ENCODE assay signal across 9 mouse cellular contexts in genomic region chr4:133432560-133433171, GRCm38 (mm10). TPM values are rescaled to one million over a fixed set of nuclear protein-coding genes. Genes with fewer than 3 reads are reported as not detected.
DNase-seq lines count a peak whose midpoint lies in the region; ATAC-seq and TF ChIP-seq lines count a peak whose summit lies in the region.
"Had no signal": no experiment of that assay in that cellular context is flagged by ENCODE, and none has a peak within 500 bp of the region (broad histone marks: within the 10 kb centered on the region; RNA-seq: fewer than 3 reads in every experiment).

No protein-coding gene starts in this region.

- WGBS in heart, embryonic 14.5 days, result 11% methylated on average over 17 of the region's 17 CpGs
- 16% methylated on average over 17 of the region's 17 CpGs for WGBS in forebrain, embryonic 16.5 days
- WGBS in limb, embryonic 11.5 days, result 22% methylated on average over 17 of the region's 17 CpGs

- DNase-seq in heart, adult 8-10 months (ENCODE audit: low spot score), result no peak
- peak; percentile 91 for DNase-seq in brain, embryonic 14.5 days (ENCODE audit: low read depth)
- peak; percentile 43 for DNase-seq in limb, embryonic 11.5 days (ENCODE audit: low spot score)
- peak; percentile 30 to 56 for DNase-seq in right cerebral cortex, postnatal 36 days (ENCODE audit: low spot score in 2 of 2)
- no peak for DNase-seq in adrenal gland, adult 18-20 months (ENCODE audit: low spot score in 2 of 2)
- no peak for DNase-seq in thymus, postnatal 14 days

- TF ChIP-seq CTCF in brain, embryonic 14.5 days (IDR thresholded peaks at IDR 0.05; ENCODE audit: borderline replicate concordance, extremely low read depth, insufficient read depth, insufficient read length), result no peak

- no peaks in the 10 kb centered on the region for H3K36me3 ChIP-seq in heart, embryonic 14.5 days (ENCODE audit: control insufficient read depth, insufficient read depth, low read length)
- H3K36me3 ChIP-seq in forebrain, embryonic 16.5 days (ENCODE audit: control insufficient read depth, insufficient read depth), result no peaks in the 10 kb centered on the region
- H3K36me3 ChIP-seq in limb, embryonic 11.5 days (ENCODE audit: control insufficient read depth, insufficient read depth, low read length), result no peaks in the 10 kb centered on the region

- no peak for ATAC-seq in heart, embryonic 14.5 days (ENCODE audit: insufficient number of reproducible peaks, insufficient read depth, low FRiP score, low read depth)
- ATAC-seq in forebrain, embryonic 16.5 days, result peak; percentile 88
- no peak for ATAC-seq in limb, embryonic 11.5 days (ENCODE audit: insufficient number of reproducible peaks, low FRiP score, low TSS enrichment, low read depth)

- no peak for TF ChIP-seq POLR2A in brain, embryonic 14.5 days (IDR thresholded peaks at IDR 0.05; ENCODE audit: borderline replicate concordance, extremely low read depth, insufficient read depth, insufficient read length, poor library complexity, severe bottlenecking)

- no peak overlapping the region for H3K27ac ChIP-seq in heart, embryonic 14.5 days (replicated peaks in 1 of 2; ENCODE audit: control insufficient read depth in 1 of 2, insufficient read depth in 1 of 2, low read depth in 2 of 2, low read length in 2 of 2)
- peak overlapping the region; percentile 58 for H3K27ac ChIP-seq in forebrain, embryonic 16.5 days (ENCODE audit: low read length)
- no peak overlapping the region for H3K27ac ChIP-seq in limb, embryonic 11.5 days (replicated peaks; ENCODE audit: low read depth, low read length)
- H3K27ac ChIP-seq: kidney, postnatal 0 days had no signal

- peak overlapping the region; percentile 3; the same call in 1 of the 2 replicates for H3K4me2 ChIP-seq in heart, embryonic 14.5 days (ENCODE audit: low read length)
- H3K4me2 ChIP-seq in forebrain, embryonic 16.5 days (ENCODE audit: low read length), result peak overlapping the region; percentile 37
- no peak overlapping the region for H3K4me2 ChIP-seq in limb, embryonic 11.5 days (ENCODE audit: low read depth, severe bottlenecking)

- no peak overlapping the region for H3K9ac ChIP-seq in heart, embryonic 14.5 days (ENCODE audit: low read length)
- no peak overlapping the region for H3K9ac ChIP-seq in forebrain, embryonic 16.5 days (replicated peaks; ENCODE audit: low read depth, low read length)
- H3K9ac ChIP-seq in limb, embryonic 11.5 days (ENCODE audit: low read length), result no peak overlapping the region

- H3K4me3 ChIP-seq in heart, embryonic 14.5 days (ENCODE audit: control insufficient read depth in 1 of 2, insufficient read depth in 1 of 2, low read depth in 1 of 2, low read length in 2 of 2), result no peak overlapping the region
- peak overlapping the region; percentile 9; the same call in 1 of the 2 replicates for H3K4me3 ChIP-seq in forebrain, embryonic 16.5 days (replicated peaks; ENCODE audit: low read length)
- no peak overlapping the region for H3K4me3 ChIP-seq in limb, embryonic 11.5 days (ENCODE audit: low read depth, low read length)

- H3K27me3 ChIP-seq in heart, embryonic 14.5 days (ENCODE audit: control insufficient read depth, insufficient read depth, low read length), result no peaks in the 10 kb centered on the region
- H3K27me3 ChIP-seq in forebrain, embryonic 16.5 days (replicated peaks; ENCODE audit: control insufficient read depth, insufficient read depth, low read length), result no peaks in the 10 kb centered on the region
- no peaks in the 10 kb centered on the region for H3K27me3 ChIP-seq in limb, embryonic 11.5 days (ENCODE audit: control insufficient read depth, insufficient read depth, low read length)

- no peaks in the 10 kb centered on the region for H3K9me3 ChIP-seq in heart, embryonic 14.5 days (ENCODE audit: control insufficient read depth, low read length)
- H3K9me3 ChIP-seq in forebrain, embryonic 16.5 days (ENCODE audit: control insufficient read depth, low read length), result no peaks in the 10 kb centered on the region
- H3K9me3 ChIP-seq in limb, embryonic 11.5 days (ENCODE audit: control insufficient read depth, low read length), result no peaks in the 10 kb centered on the region

- no peaks in the 10 kb centered on the region for H3K4me1 ChIP-seq in heart, embryonic 14.5 days (ENCODE audit: control insufficient read depth in 2 of 2, insufficient read depth in 2 of 2, low read length in 2 of 2)
- H3K4me1 ChIP-seq in forebrain, embryonic 16.5 days (replicated peaks; ENCODE audit: control insufficient read depth, insufficient read depth, low read length), result peaks cover 7% of the 10 kb centered on the region
- H3K4me1 ChIP-seq in limb, embryonic 11.5 days (ENCODE audit: control insufficient read depth, insufficient read depth, low read length), result no peaks in the 10 kb centered on the region; the same call in 1 of the 2 replicates

RNA-seq across cellular contexts. Expression of gene Tent5b, which starts 47.3 kb away (rescaled TPM):
- polyA plus RNA-seq in heart, embryonic 14.5 days (2014; fragmentation: Nextera tagmentation; extraction: Ambion mirVana), result 0.28 and 0.61 TPM in 2 replicates
- total RNA-seq in heart, adult 8-10 months (2022), result 1 to 10 TPM; 1.3 to 3.0 (median 1.6) TPM
- polyA plus RNA-seq in brain, embryonic 14.5 days (2012; rRNA removed), result 0.19 and 0.45 TPM in 2 replicates
- polyA plus RNA-seq in forebrain, embryonic 16.5 days (2015; fragmentation: Nextera tagmentation; extraction: Ambion mirVana), result 0.09 and 0.14 TPM in 2 replicates
- 0.51 and 0.71 TPM in 2 replicates for polyA plus RNA-seq in limb, embryonic 11.5 days (2014; fragmentation: Nextera tagmentation; extraction: Ambion mirVana)
- total RNA-seq in adrenal gland, adult 18-20 months (2021), result 1 to 10 TPM; 2.0 to 4.6 TPM

Comparison
In these comparisons a context has a peak if more than half of its experiments do, and no peak if none do; other contexts are left out.
1. DNase-seq: peak in brain, embryonic 14.5 days (single experiment), limb, embryonic 11.5 days (single experiment) and right cerebral cortex, postnatal 36 days (2 of 2); none in heart, adult 8-10 months (single experiment), adrenal gland, adult 18-20 months (0 of 2) and thymus, postnatal 14 days (single experiment).